Mouse (Mus musculus) large intestine, adult 2 months (tissue): ENCODE data around the gene Ccl8. TPM values are rescaled to one million over a fixed set of nuclear protein-coding genes. Genes with fewer than 3 reads are reported as not detected.

Source experiments
- DNase-seq: peaks from one replicate; pipeline ENCODE4 v3.0.0-alpha.2; 2012; ENCODE audit warnings: low read depth, low spot score
- WGBS: fragments of 180-500 bp; shearing (Covaris S2); methylation state at CpG from one replicate; pipeline ENCODE4 v1.1.7; 2018; 5-methylcytosine and 5-hydroxymethylcytosine counted together
- polyA plus RNA-seq: library from polyadenylated mRNA; depleted of rRNA; stranded (reverse); fragments of >200 nt; gene quantifications from 2 replicates; pipeline ENCODE4 v1.2.3, GENCODE M21; 2012; rRNA removed

Gene Ccl8
- 21.2 and 22.4 TPM in 2 replicates for polyA plus RNA-seq

GRCm38 (mm10) chr11:82114885-82115284 is at the start of gene Ccl8:
Gene Ccl8 (plus strand): TSS chr11:82115185.
- WGBS, result 81% methylated on average over 3 of the region's 3 CpGs
- DNase-seq, result no peak

GRCm38 (mm10) chr11:82066953-82067571 is 47.9 kb upstream of the Ccl8 start:
- DNase-seq, result no peak
- 80% methylated on average over 7 of the region's 7 CpGs for WGBS

GRCm38 (mm10) chr11:82071076-82071475 is 43.9 kb upstream of the Ccl8 start:
- DNase-seq, result no peak
- 69% methylated on average over 3 of the region's 3 CpGs for WGBS

- WGBS, result 56% methylated on average over 1 of the region's 1 CpGs
- no peak for DNase-seq
These were observed 42.6 kb upstream of the Ccl8 start for GRCm38 (mm10) chr11:82072374-82072773.

- 64% methylated on average over 3 of the region's 3 CpGs for WGBS
These were observed 42.0 kb upstream of the Ccl8 start for GRCm38 (mm10) chr11:82072984-82073383.

GRCm38 (mm10) chr11:82073686-82074085 is 41.3 kb upstream of the Ccl8 start:
- no peak for DNase-seq
- WGBS, result 74% methylated on average over 3 of the region's 3 CpGs

More at GRCm38 (mm10) chr11:82072984-82073383, 42.0 kb upstream of the Ccl8 start:
- no peak for DNase-seq

- WGBS, result 39% methylated on average over 3 of the region's 3 CpGs
- DNase-seq, result no peak
These were observed 38.0 kb upstream of the Ccl8 start for GRCm38 (mm10) chr11:82077031-82077430.

GRCm38 (mm10) chr11:82078136-82078730 is 36.8 kb upstream of the Ccl8 start:
- no peak for DNase-seq

GRCm38 (mm10) chr11:82080865-82081264 is 34.1 kb upstream of the Ccl8 start:
- DNase-seq, result no peak
- 64% methylated on average over 3 of the region's 3 CpGs for WGBS

- WGBS, result 91% methylated on average over 3 of the region's 3 CpGs
- no peak for DNase-seq
These were observed 30.6 kb upstream of the Ccl8 start for GRCm38 (mm10) chr11:82084360-82084759.

GRCm38 (mm10) chr11:82099511-82100323 is 15.3 kb upstream of the Ccl8 start:
- no peak for DNase-seq
- WGBS, result 70% methylated on average over 10 of the region's 10 CpGs

- WGBS, result 71% methylated on average over 4 of the region's 4 CpGs
- DNase-seq, result no peak
These were observed 13.9 kb upstream of the Ccl8 start for GRCm38 (mm10) chr11:82101087-82101486.

- DNase-seq, result no peak
- 48% methylated on average over 2 of the region's 2 CpGs for WGBS
These were observed 13.5 kb upstream of the Ccl8 start, which contains the start of gene Ccl12 for GRCm38 (mm10) chr11:82101529-82101928. Gene Ccl12 (plus strand): TSS chr11:82101845.

- DNase-seq, result no peak
These were observed 5.4 kb upstream of the Ccl8 start for GRCm38 (mm10) chr11:82109611-82110010.

- 74% methylated on average over 6 of the region's 6 CpGs for WGBS
- DNase-seq, result no peak
These were observed 4.4 kb upstream of the Ccl8 start for GRCm38 (mm10) chr11:82110372-82111248.

- no peak for DNase-seq
- 59% methylated on average over 3 of the region's 3 CpGs for WGBS
These were observed 1.1 kb downstream of the Ccl8 start for GRCm38 (mm10) chr11:82116041-82116440.

GRCm38 (mm10) chr11:82132977-82133376 is 18.0 kb downstream of the Ccl8 start:
- 48% methylated on average over 1 of the region's 1 CpGs for WGBS

GRCm38 (mm10) chr11:82136196-82136595 is 21.2 kb downstream of the Ccl8 start:
- whole genome bisulfite sequencing, result 79% methylated on average over 2 of the region's 2 CpGs
- DNase-seq, result no peak

More at GRCm38 (mm10) chr11:82132977-82133376, 18.0 kb downstream of the Ccl8 start:
- no peak for DNase-seq

GRCm38 (mm10) chr11:82139492-82140094 is 24.6 kb downstream of the Ccl8 start:
- DNase-seq, result no peak
- WGBS, result 42% methylated on average over 7 of the region's 7 CpGs
